Mouse (Mus musculus): Measurements from ENCODE around the gene Gtf2a1l. TPM values are rescaled to one million over a fixed set of nuclear protein-coding genes. Genes with fewer than 3 reads are reported as not detected.

Gtf2a1l gene
- 0.10 and 0.11 TPM in 2 replicates for polyA plus RNA-seq (2012; rRNA removed)

DNA sequence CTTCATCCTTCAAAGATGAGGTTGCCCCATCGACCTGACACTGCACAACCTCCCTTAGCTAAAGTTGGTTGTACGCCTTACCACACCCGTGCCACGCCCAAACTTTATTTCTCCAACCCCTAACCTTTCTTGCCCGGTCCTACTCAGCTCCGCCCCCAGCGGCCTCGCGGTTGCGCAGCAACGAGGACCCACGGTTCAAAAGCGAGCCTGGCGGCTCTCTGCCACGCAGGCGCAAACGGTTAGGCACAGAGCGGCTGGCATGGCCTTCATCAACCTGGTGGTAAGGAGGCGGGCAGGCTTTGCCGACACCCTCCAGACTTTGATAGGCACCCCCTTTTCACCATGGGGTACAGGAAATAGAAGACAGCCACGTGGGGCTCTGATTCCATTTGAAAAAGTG, at the start of gene Gtf2a1l:
Gene Gtf2a1l (plus strand): TSS at position 209 of the 400 bp plus-strand sequence.

Other genes starting within 250 kb of the Gtf2a1l start
- 7.9 and 9.3 TPM in 2 replicates for gene Foxn2, start 227.9 kb upstream of the Gtf2a1l start, polyA plus RNA-seq (2012; rRNA removed)
- gene Ppp1r21, start 138.5 kb upstream of the Gtf2a1l start, polyA plus RNA-seq (2012; rRNA removed), result 41.3 and 49.7 TPM in 2 replicates
- gene Ston1, start 71.0 kb upstream of the Gtf2a1l start, polyA plus RNA-seq (2012; rRNA removed), result 10.5 and 17.3 TPM in 2 replicates
- 0.06 and 0.15 TPM in 2 replicates for gene Lhcgr, start 123.3 kb downstream of the Gtf2a1l start, polyA plus RNA-seq (2012; rRNA removed)

Data from central nervous system, embryonic 11.5 days (tissue).